Mouse (Mus musculus): ENCODE data around the gene Sos1.

Sos1 gene

GRCm38 (mm10) chr17:80492811-80493210 lies 12.6 kb upstream of the Sos1 start:
- no peak for DNase-seq

GRCm38 (mm10) chr17:80492274-80492673 lies 12.0 kb upstream of the Sos1 start:
- no peak for DNase-seq

GRCm38 (mm10) chr17:80490166-80490565 lies 9.9 kb upstream of the Sos1 start:
- no peak for DNase-seq

- no peak for DNase-seq
Measured at GRCm38 (mm10) chr17:80488918-80489317, 8.7 kb upstream of the Sos1 start.

GRCm38 (mm10) chr17:80485160-80485559 lies 4.9 kb upstream of the Sos1 start:
- no peak for DNase-seq

GRCm38 (mm10) chr17:80480855-80481224 lies 587 bp upstream of the Sos1 start:
- no peak for DNase-seq

- DNase-seq: peak; percentile 47 to 77
Measured at GRCm38 (mm10) chr17:80479295-80480030, 790 bp downstream of the Sos1 start.

GRCm38 (mm10) chr17:80477679-80478078 lies 2.6 kb downstream of the Sos1 start:
- no peak for DNase-seq

- no peak for DNase-seq
Measured at GRCm38 (mm10) chr17:80476496-80476895, 3.8 kb downstream of the Sos1 start.

- no peak for DNase-seq
Measured at GRCm38 (mm10) chr17:80471056-80471802, 9.0 kb downstream of the Sos1 start.

- DNase-seq: peak; percentile 51 to 63
Measured at GRCm38 (mm10) chr17:80468417-80468894, 11.8 kb downstream of the Sos1 start.

- DNase-seq: no peak
Measured at GRCm38 (mm10) chr17:80460258-80460657, 20.0 kb downstream of the Sos1 start.

GRCm38 (mm10) chr17:80455648-80456047 lies 24.6 kb downstream of the Sos1 start:
- peak; percentile 28 to 44 for DNase-seq

GRCm38 (mm10) chr17:80450426-80451030 lies 29.7 kb downstream of the Sos1 start:
- no peak for DNase-seq

GRCm38 (mm10) chr17:80446470-80446869 lies 33.8 kb downstream of the Sos1 start:
- DNase-seq: no peak

- no peak for DNase-seq
Measured at GRCm38 (mm10) chr17:80445433-80445832, 34.8 kb downstream of the Sos1 start.

GRCm38 (mm10) chr17:80435680-80436079 lies 44.6 kb downstream of the Sos1 start:
- no peak for DNase-seq

GRCm38 (mm10) chr17:80434430-80434829 lies 45.8 kb downstream of the Sos1 start:
- DNase-seq: peak; percentile 10 to 15

GRCm38 (mm10) chr17:80431997-80432396 lies 48.3 kb downstream of the Sos1 start:
- no peak for DNase-seq

GRCm38 (mm10) chr17:80427966-80428365 lies 52.3 kb downstream of the Sos1 start:
- DNase-seq: peak; percentile 40 to 59

- DNase-seq: peak; percentile 29 to 43
Measured at GRCm38 (mm10) chr17:80426901-80427300, 53.4 kb downstream of the Sos1 start.

GRCm38 (mm10) chr17:80426171-80426570 lies 54.1 kb downstream of the Sos1 start:
- DNase-seq: no peak

- DNase-seq: no peak
Measured at GRCm38 (mm10) chr17:80420998-80421397, 59.3 kb downstream of the Sos1 start.
